Mouse (Mus musculus) C2C12 (cell line): Measurements from ENCODE around the gene Ell.

ENCODE experiments used
- CTCF ChIP-seq: IDR thresholded peaks from one replicate; pipeline ENCODE4 v1.5.1; 2011; ENCODE audit not compliant: control insufficient read depth, insufficient read depth, insufficient read length
- MAX ChIP-seq: IDR thresholded peaks from one replicate; pipeline ENCODE4 v1.6.1; 2011; ENCODE audit warnings: mild to moderate bottlenecking, control low read depth

- TF ChIP-seq MAX (no peak), CTCF (no peak)
These were observed 76.6 kb downstream of the Ell start, which contains the start of gene Lrrc25 for GRCm38 (mm10) chr8:70615894-70616293.
